7 mouse cellular contexts compared by ENCODE assay signal in genomic region chr10:59222271-59223101, GRCm38 (mm10). TPM values are rescaled to one million over a fixed set of nuclear protein-coding genes. Genes with fewer than 3 reads are reported as not detected.
DNase-seq lines count a peak whose midpoint lies in the region; ATAC-seq lines count a peak whose summit lies in the region.

No protein-coding gene starts in this region.

- 5% methylated on average over 49 of the region's 49 CpGs for WGBS in hindbrain, embryonic 10.5 days

- peaks cover 11% of the 10 kb centered on the region; the same call in 1 of the 2 replicates for H3K36me3 ChIP-seq in hindbrain, embryonic 10.5 days

- ATAC-seq in frontal cortex, adult (ENCODE audit: low TSS enrichment), result peak; percentile 11; the same call in 1 of the 2 replicates

- DNase-seq in ZHBTc4 (ENCODE audit: low read depth, low spot score), result peak; percentile 40
- peak; percentile 55 to 58 for DNase-seq in cerebellum, adult 18-20 months
- DNase-seq in hindbrain, embryonic 10.5 days (ENCODE audit: low spot score), result peak; percentile 43
- peak; percentile 22 to 24 for DNase-seq in layer of hippocampus, postnatal 14 days (ENCODE audit: low spot score in 2 of 2)
- DNase-seq in lung, postnatal 25 days (ENCODE audit: low spot score), result peak; percentile 18
- peak; percentile 70 for DNase-seq in retina, postnatal 1 day

- H3K27ac ChIP-seq in hindbrain, embryonic 10.5 days, result peak overlapping the region; percentile 98

- H3K9me3 ChIP-seq in hindbrain, embryonic 10.5 days, result no peaks in the 10 kb centered on the region

- peaks cover 44% of the 10 kb centered on the region for H3K4me1 ChIP-seq in hindbrain, embryonic 10.5 days (replicated peaks)

- peaks cover 4% of the 10 kb centered on the region; the same call in 1 of the 2 replicates for H3K27me3 ChIP-seq in hindbrain, embryonic 10.5 days (ENCODE audit: insufficient read depth, poor library complexity, severe bottlenecking)

- H3K4me3 ChIP-seq in hindbrain, embryonic 10.5 days, result peak overlapping the region; percentile 80

RNA-seq across cellular contexts. Expression of gene Sowahc, which starts 0.7 kb away (rescaled TPM):
- polyA plus RNA-seq in hindbrain, embryonic 10.5 days (2016; fragmentation: Nextera tagmentation; extraction: Ambion mirVana), result 11.2 and 12.3 TPM in 2 replicates
- total RNA-seq in layer of hippocampus, postnatal 14 days (2021), result 10 to 100 TPM in 1 of 2 experiments, 1 to 10 TPM in 1; 9.2 to 10.1 TPM

RNA-seq across cellular contexts. Expression of gene Sept10, which starts 0.8 kb away (rescaled TPM):
- 22.2 and 28.4 TPM in 2 replicates for polyA plus RNA-seq in hindbrain, embryonic 10.5 days (2016; fragmentation: Nextera tagmentation; extraction: Ambion mirVana)
- 10 to 100 TPM in 1 of 2 experiments, 1 to 10 TPM in 1; 9.7 to 12.6 TPM for total RNA-seq in layer of hippocampus, postnatal 14 days (2021)

Comparison
In these comparisons a context has a peak if more than half of its experiments do, and no peak if none do; other contexts are left out.
1. Peak in every context shown above with its lines: DNase-seq, ATAC-seq, H3K4me3 ChIP-seq and H3K27ac ChIP-seq.
2. DNase-seq: peak in every context shown above with its lines; median percentile 70 in retina, postnatal 1 day; 56 in cerebellum, adult 18-20 months; 43 in hindbrain, embryonic 10.5 days; 40 in ZHBTc4; 23 in layer of hippocampus, postnatal 14 days; 18 in lung, postnatal 25 days.